Mouse (Mus musculus) midbrain, embryonic 12.5 days (tissue): Measurements from ENCODE around the gene Rims3. TPM values are rescaled to one million over a fixed set of nuclear protein-coding genes. Genes with fewer than 3 reads are reported as not detected.

Experiments
- ATAC-seq: fragments of 200-750 bp; cut with Nextera tagmentation; 2 replicates; pipeline ENCODE4 v1.8.0; 2017; ENCODE audit warnings: low read depth, moderate TSS enrichment, moderate library complexity; ENCODE audit not compliant: low FRiP score
- H3K27ac ChIP-seq: fragments of 300-500 bp; sonication (generic); replicated peaks from 2 replicates; pipeline ENCODE4 v1.5.1; 2016; ENCODE audit warnings: mild to moderate bottlenecking
- H3K27me3 ChIP-seq: fragments of 300-500 bp; sonication (generic); 2 replicates; pipeline ENCODE4 v1.6.1; 2016; ENCODE audit warnings: mild to moderate bottlenecking
- H3K36me3 ChIP-seq: fragments of 300-500 bp; sonication (generic); 2 replicates; pipeline ENCODE4 v1.6.1; 2016
- H3K4me1 ChIP-seq: fragments of 300-500 bp; sonication (generic); 2 replicates; pipeline ENCODE4 v1.6.1; 2016
- H3K4me2 ChIP-seq: fragments of 300-500 bp; sonication (generic); replicated peaks from 2 replicates; pipeline ENCODE4 v1.6.1; 2016; ENCODE audit warnings: mild to moderate bottlenecking, moderate library complexity
- H3K4me3 ChIP-seq: fragments of 300-500 bp; sonication (generic); 2 replicates; pipeline ENCODE4 v1.5.1; 2016; ENCODE audit warnings: mild to moderate bottlenecking
- H3K9ac ChIP-seq: fragments of 300-500 bp; sonication (generic); replicated peaks from 2 replicates; pipeline ENCODE4 v1.6.1; 2016; ENCODE audit warnings: mild to moderate bottlenecking, moderate library complexity
- H3K9me3 ChIP-seq: fragments of 300-500 bp; sonication (generic); 2 replicates; pipeline ENCODE4 v1.6.1; 2016; ENCODE audit warnings: mild to moderate bottlenecking
- WGBS: fragments of 180-500 bp; shearing (Covaris S2); methylation state at CpG from one replicate; pipeline ENCODE4 v1.1.7; 2016; 5-methylcytosine and 5-hydroxymethylcytosine counted together
- polyA plus RNA-seq: library from polyadenylated mRNA; unstranded; fragments of >200 nt; fragmentation: Nextera tagmentation; extraction: Ambion mirVana; gene quantifications from 2 replicates; pipeline ENCODE4 v1.2.1, GENCODE M21; 2016

Gene Rims3
- polyA plus RNA-seq, 1 experiment from 2014 or later, result 6.9 TPM

DNA sequence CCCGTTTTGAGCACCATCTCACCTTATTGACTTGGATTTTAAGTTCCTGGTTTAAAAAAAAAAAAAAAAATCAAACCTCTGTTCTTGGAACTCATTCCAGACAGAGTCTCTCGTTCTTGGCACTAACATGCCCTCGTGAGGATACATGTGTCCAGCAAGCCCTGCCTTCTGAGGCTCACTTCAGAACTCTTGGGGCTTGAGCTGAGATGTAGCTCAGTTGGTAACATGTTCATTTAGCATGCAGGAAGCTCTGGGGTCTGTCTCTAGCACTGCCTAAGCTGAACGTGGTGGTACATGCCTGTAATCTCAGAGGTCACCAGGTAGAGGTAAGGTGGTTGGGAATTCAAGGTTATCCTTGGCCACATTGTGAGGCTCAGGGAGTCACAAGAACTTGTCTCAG is 31.5 kb downstream of the Rims3 start:
- no peak for ATAC-seq
- H3K4me2 ChIP-seq, result no peak overlapping the region
- no peaks in the 10 kb centered on the region for H3K9me3 ChIP-seq
- H3K4me3 ChIP-seq, result no peak overlapping the region
- WGBS, result 53% methylated on average over 4 of the region's 4 CpGs
- H3K27me3 ChIP-seq, result peaks cover 47% of the 10 kb centered on the region
- no peak overlapping the region for H3K9ac ChIP-seq
- no peaks in the 10 kb centered on the region for H3K36me3 ChIP-seq
- H3K27ac ChIP-seq, result no peak overlapping the region
- H3K4me1 ChIP-seq, result peaks cover 36% of the 10 kb centered on the region

- Histone ChIP-seq H3K9me3 (no peaks in the 10 kb centered on the region), H3K36me3 (no peaks in the 10 kb centered on the region), H3K4me2 (no peak overlapping the region), H3K27me3 (peaks cover 43% of the 10 kb centered on the region), H3K9ac (no peak overlapping the region), H3K4me3 (no peak overlapping the region), H3K4me1 (peaks cover 29% of the 10 kb centered on the region), H3K27ac (no peak overlapping the region)
- 86% methylated on average over 5 of the region's 5 CpGs for WGBS
- no peak for ATAC-seq
Measured at GRCm38 (mm10) chr4:120886811-120887210, 32.2 kb downstream of the Rims3 start.

GRCm38 (mm10) chr4:120887381-120888112 is 32.9 kb downstream of the Rims3 start:
- Histone ChIP-seq H3K27me3 (peaks cover 43% of the 10 kb centered on the region), H3K4me2 (no peak overlapping the region), H3K27ac (no peak overlapping the region), H3K9ac (no peak overlapping the region), H3K36me3 (no peaks in the 10 kb centered on the region), H3K9me3 (no peaks in the 10 kb centered on the region), H3K4me3 (no peak overlapping the region), H3K4me1 (peaks cover 22% of the 10 kb centered on the region)
- no peak for ATAC-seq
- WGBS, result 31% methylated on average over 8 of the region's 8 CpGs

- H3K27ac ChIP-seq, result no peak overlapping the region
- peaks cover 16% of the 10 kb centered on the region for H3K4me1 ChIP-seq
- H3K9ac ChIP-seq, result no peak overlapping the region
- no peaks in the 10 kb centered on the region for H3K36me3 ChIP-seq
- no peak for ATAC-seq
- peaks cover 38% of the 10 kb centered on the region for H3K27me3 ChIP-seq
- WGBS, result 81% methylated on average over 8 of the region's 8 CpGs
- H3K9me3 ChIP-seq, result no peaks in the 10 kb centered on the region
- no peak overlapping the region for H3K4me3 ChIP-seq
- no peak overlapping the region for H3K4me2 ChIP-seq
Measured at GRCm38 (mm10) chr4:120888884-120889283, 34.3 kb downstream of the Rims3 start.

DNA sequence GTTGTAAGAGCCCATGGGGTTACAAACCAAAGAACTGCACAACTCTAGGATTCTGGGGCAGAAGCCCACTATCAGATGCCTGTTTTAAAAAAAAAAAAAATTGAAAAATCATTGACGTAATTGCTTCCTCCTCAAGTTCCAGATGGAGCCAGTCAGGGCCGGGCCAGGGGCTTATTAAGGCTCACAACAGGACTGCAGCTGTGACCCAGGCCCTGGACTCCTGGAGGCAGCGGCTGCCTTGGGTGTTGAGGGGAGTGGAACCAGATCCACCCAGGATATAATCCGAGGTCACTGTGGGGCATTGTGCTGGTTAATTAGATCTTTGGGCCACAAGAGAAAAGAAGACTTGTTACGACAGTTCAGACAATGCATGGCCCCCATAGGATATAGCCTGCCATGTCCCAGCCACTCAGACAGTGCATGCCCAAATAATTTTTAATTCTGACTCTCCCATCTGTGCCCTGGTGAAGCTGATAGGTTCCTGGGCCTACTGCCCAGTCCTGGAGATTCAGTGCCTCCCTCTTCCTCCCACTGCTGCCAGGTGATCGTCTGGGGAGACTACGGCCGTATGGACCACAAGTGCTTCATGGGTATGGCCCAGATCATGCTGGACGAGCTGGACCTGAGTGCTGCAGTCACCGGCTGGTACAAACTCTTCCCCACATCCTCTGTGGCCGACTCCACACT is 36.3 kb downstream of the Rims3 start:
- Histone ChIP-seq H3K27ac (peak overlapping the region; percentile 46), H3K9ac (no peak overlapping the region), H3K36me3 (no peaks in the 10 kb centered on the region), H3K4me2 (no peak overlapping the region), H3K27me3 (peaks cover 32% of the 10 kb centered on the region), H3K4me1 (peaks cover 9% of the 10 kb centered on the region), H3K9me3 (no peaks in the 10 kb centered on the region), H3K4me3 (no peak overlapping the region)
- WGBS, result 54% methylated on average over 11 of the region's 11 CpGs
- peak; percentile 75 for ATAC-seq

GRCm38 (mm10) chr4:120891960-120892359 is 37.3 kb downstream of the Rims3 start:
- Histone ChIP-seq H3K9ac (no peak overlapping the region), H3K36me3 (no peaks in the 10 kb centered on the region), H3K4me2 (no peak overlapping the region), H3K4me3 (no peak overlapping the region), H3K27ac (no peak overlapping the region), H3K9me3 (no peaks in the 10 kb centered on the region), H3K4me1 (peaks cover 4% of the 10 kb centered on the region; the same call in 1 of the 2 replicates), H3K27me3 (peaks cover 22% of the 10 kb centered on the region)
- no peak for ATAC-seq

DNA sequence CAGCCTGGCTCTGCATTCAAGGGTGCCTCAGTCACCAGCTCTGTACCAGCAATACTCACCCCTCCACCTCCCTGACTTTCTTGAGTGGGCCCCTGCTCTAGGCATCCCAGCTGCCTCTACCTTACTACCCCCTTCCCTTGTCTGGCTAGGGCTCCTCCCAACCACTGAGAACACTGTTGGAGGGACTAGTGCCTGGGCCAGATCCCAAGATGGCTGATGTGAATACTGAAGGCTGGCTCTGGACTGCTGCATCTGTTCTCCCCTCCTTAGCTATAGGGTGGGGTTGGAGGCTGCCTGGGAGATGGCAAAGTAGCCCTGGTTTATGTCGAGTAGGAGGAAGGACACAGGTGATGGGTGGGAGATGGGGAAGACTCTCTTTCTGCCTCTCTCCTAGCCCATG is 37.9 kb downstream of the Rims3 start:
- H3K4me2 ChIP-seq, result no peak overlapping the region
- WGBS, result 72% methylated on average over 1 of the region's 1 CpGs

DNA sequence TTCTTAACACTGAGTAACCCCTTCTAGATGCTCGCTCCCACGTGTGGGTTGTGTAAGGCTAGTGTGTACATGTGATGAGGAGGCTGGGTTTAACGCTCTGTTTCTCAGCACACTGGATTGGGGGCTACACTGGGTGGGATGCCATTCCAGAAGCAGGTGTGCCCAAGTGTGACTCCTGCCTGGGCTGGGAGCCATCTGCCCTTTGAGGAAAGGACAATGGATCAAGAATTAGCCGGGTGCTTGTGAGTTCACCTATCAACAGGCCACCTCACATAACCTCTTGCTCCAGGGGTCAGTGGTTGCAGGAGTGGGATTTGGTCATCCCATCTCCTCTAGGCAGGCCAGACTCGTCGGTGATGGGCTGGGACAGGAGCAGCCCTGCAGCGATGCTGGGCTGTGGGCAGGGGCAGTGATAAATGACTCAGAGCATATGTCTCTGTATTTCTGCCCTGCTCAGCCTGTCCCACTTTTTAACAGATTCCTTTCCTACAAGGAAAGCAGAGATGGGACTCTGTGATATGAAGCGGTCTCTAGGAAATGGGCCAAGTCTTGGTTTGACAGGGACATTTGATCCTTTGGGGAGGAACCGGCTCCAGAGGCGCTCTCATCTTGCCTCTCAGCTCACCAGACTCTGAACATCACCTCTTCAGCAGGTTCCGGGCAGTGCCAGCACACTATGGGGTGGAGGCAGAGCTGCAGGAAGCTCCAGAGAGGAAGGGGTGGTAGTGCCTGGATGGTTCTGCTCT is 39.2 kb downstream of the Rims3 start:
- Histone ChIP-seq H3K4me1 (peaks cover 4% of the 10 kb centered on the region; the same call in 1 of the 2 replicates), H3K27ac (no peak overlapping the region), H3K9ac (no peak overlapping the region), H3K4me3 (no peak overlapping the region), H3K4me2 (no peak overlapping the region), H3K36me3 (no peaks in the 10 kb centered on the region), H3K27me3 (0 out of 2 replicates have a peak, but pooled peaks cover 9% of the 10 kb centered on the region), H3K9me3 (no peaks in the 10 kb centered on the region)
- WGBS, result 81% methylated on average over 11 of the region's 11 CpGs
- ATAC-seq, result no peak

More for the DNA sequence above, 37.9 kb downstream of the Rims3 start:
- Histone ChIP-seq H3K4me1 (peaks cover 4% of the 10 kb centered on the region; the same call in 1 of the 2 replicates), H3K36me3 (no peaks in the 10 kb centered on the region), H3K9me3 (no peaks in the 10 kb centered on the region), H3K27me3 (peaks cover 17% of the 10 kb centered on the region; the same call in 1 of the 2 replicates), H3K4me3 (no peak overlapping the region), H3K9ac (no peak overlapping the region), H3K27ac (no peak overlapping the region)
- ATAC-seq, result no peak

DNA sequence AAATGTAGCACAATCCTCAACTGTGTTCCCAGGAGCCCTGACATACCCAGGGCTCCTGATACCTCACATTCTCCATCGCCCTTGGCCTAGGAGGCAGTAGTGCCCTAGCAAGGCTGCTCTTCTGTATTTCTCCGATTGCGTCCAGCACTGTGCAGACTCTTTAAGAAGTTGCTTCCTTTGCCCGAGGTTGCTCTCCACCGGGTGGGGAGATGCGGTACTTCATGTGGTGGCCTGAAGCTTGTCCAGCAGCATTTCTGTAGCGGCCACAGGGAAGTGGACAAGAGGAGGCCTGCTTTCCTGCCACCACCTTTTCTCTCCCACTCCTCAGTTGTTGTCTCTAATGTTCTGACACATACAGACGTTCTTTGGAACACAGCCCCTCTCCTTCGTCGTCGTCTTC is 40.0 kb downstream of the Rims3 start:
- H3K4me2 ChIP-seq, result no peak overlapping the region
- 82% methylated on average over 11 of the region's 11 CpGs for WGBS
- no peak overlapping the region for H3K4me3 ChIP-seq
- 0 out of 2 replicates have a peak, but pooled peaks cover 6% of the 10 kb centered on the region for H3K27me3 ChIP-seq
- H3K4me1 ChIP-seq, result peaks cover 4% of the 10 kb centered on the region; the same call in 1 of the 2 replicates
- no peaks in the 10 kb centered on the region for H3K9me3 ChIP-seq
- H3K27ac ChIP-seq, result no peak overlapping the region
- no peak overlapping the region for H3K9ac ChIP-seq
- ATAC-seq, result no peak
- H3K36me3 ChIP-seq, result no peaks in the 10 kb centered on the region

- Histone ChIP-seq H3K27me3 (0 out of 2 replicates have a peak, but pooled peaks cover 6% of the 10 kb centered on the region), H3K4me2 (no peak overlapping the region), H3K9ac (no peak overlapping the region), H3K36me3 (no peaks in the 10 kb centered on the region), H3K27ac (no peak overlapping the region), H3K4me3 (no peak overlapping the region), H3K4me1 (peaks cover 4% of the 10 kb centered on the region; the same call in 1 of the 2 replicates), H3K9me3 (no peaks in the 10 kb centered on the region)
- WGBS, result 70% methylated on average over 7 of the region's 7 CpGs
- no peak for ATAC-seq
Measured at GRCm38 (mm10) chr4:120895226-120895625, 40.6 kb downstream of the Rims3 start.

- Histone ChIP-seq H3K4me3 (no peak overlapping the region), H3K4me1 (peaks cover 4% of the 10 kb centered on the region; the same call in 1 of the 2 replicates), H3K36me3 (no peaks in the 10 kb centered on the region), H3K27me3 (0 out of 2 replicates have a peak, but pooled peaks cover 6% of the 10 kb centered on the region), H3K4me2 (no peak overlapping the region), H3K9ac (no peak overlapping the region), H3K9me3 (no peaks in the 10 kb centered on the region), H3K27ac (no peak overlapping the region)
- no peak for ATAC-seq
- 85% methylated on average over 7 of the region's 7 CpGs for WGBS
Measured at GRCm38 (mm10) chr4:120895810-120896584, 41.4 kb downstream of the Rims3 start.
